Mouse (Mus musculus): ENCODE measurements around the gene Atxn7l1.

- TF ChIP-seq CTCF (IDR thresholded peaks at IDR 0.05; ENCODE audit: insufficient read depth, low read length) = no peak
- TF ChIP-seq POLR2A (IDR thresholded peaks at IDR 0.05; ENCODE audit: borderline replicate concordance, extremely low read depth, low read depth, low read length) = no peak
Observed at GRCm38 (mm10) chr12:33403265-33403693, 255.8 kb downstream of the Atxn7l1 start.

Measured in lung, adult 2 months (tissue).